Mouse (Mus musculus) bone marrow macrophage, adult 2 months (primary cell): Measurements from ENCODE around the gene Auh.

Experiments
- CTCF ChIP-seq: IDR thresholded peaks from 2 replicates; pipeline ENCODE4 v1.5.1; 2012; ENCODE audit warnings: low read depth, mild to moderate bottlenecking, low read length, moderate library complexity
- POLR2A ChIP-seq: IDR thresholded peaks from 2 replicates; pipeline ENCODE4 v1.6.1; 2012; ENCODE audit warnings: mild to moderate bottlenecking, low read depth, low read length, borderline replicate concordance

- TF ChIP-seq CTCF, result no peak
- TF ChIP-seq POLR2A, result no peak
Observed at GRCm38 (mm10) chr13:52879291-52879690, 50.2 kb downstream of the Auh start.
